Mouse (Mus musculus): ENCODE measurements at regions not wholly inside any gene's neighbourhood (a gene's known extent, or its start where the extent isn't known, plus 50 kb on each side); places are given as distances from the start of the nearest gene placed in this dataset.

DNA sequence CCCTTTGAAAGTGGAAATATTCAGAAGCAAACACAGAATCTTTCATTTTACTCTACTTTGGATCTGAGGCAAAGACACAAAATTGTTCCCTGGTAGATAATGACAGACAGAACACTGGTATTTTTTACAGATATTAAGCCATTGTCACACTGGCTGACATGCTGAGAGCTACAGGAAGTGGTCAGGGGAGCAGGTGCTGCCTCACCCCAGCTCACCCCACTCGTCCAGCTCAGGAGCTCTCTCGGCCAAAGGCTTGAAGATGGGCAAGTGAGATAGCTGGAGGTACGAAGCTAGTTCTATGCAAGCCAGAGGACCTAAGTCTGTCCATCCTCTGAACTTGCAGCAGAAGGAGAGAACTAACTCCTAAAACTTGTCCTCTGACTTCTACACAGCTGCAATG lies 105.6 kb upstream of the Gas2 start:
- 68% methylated on average over 3 of the region's 3 CpGs for WGBS

DNA sequence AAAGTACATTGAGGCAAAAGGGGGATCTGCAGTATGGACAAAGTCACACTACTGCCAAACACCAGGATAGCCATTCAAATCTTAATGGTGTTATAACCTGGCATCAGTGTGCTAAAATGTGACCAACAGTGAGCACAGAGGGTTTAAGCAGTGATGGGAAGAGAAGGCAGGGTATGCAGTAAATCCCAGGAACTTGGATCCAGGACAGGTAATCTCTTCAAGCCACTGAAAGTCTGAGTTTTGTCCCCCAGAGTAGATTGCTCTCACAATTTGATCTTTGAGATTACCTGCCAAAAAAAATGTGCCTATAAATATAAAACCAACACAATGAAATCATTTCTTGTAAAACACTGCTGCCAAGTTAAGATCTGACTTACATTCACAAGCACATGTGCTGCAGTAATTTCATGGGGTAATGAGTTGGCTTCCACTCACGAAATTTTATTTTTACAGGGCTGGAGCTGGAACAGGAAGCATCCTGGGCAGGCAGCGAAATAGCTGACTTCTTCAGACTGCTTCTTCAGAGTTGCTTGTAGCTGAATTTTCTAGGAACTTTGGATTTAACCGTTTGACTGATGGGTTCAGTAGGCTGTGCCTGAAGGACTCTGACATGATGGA lies 102.2 kb upstream of the Gas2 start:
- no peaks in the 10 kb centered on the region for H3K36me3 ChIP-seq (replicated peaks)

More for the DNA sequence above, 105.6 kb upstream of the Gas2 start:
- Histone ChIP-seq H3K9me3 (no peaks in the 10 kb centered on the region), H3K4me3 (no peak overlapping the region), H3K36me3 (replicated peaks) (no peaks in the 10 kb centered on the region), H3K27me3 (replicated peaks; ENCODE audit: low read depth, poor library complexity, severe bottlenecking) (no peaks in the 10 kb centered on the region), H3K27ac (replicated peaks) (no peak overlapping the region), H3K4me1 (0 out of 2 replicates have a peak, but pooled peaks cover 4% of the 10 kb centered on the region)
- no peak for DNase-seq (ENCODE audit: low spot score)

DNA sequence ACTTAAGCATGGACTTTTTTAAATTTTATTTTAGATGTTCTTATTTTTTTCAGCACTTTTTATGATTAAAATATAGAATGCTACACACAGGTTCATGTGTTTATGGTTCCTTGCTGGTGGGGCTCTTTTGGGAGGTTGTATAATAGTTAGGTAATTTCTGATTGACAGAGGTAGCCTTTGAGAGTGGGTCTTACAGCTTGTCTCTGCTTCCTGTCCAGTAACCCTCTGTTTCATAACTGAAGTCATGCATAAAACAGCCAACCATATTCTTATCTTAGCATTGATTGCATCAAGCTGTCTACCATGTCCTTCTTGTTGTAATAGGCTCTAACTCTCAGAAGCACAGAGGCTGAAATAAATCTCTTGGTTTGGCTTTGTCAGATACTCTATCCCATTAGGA lies 94.7 kb upstream of the Gas2 start:
- Histone ChIP-seq H3K36me3 (replicated peaks) (no peaks in the 10 kb centered on the region), H3K27ac (replicated peaks) (no peak overlapping the region), H3K4me1 (peaks cover 2% of the 10 kb centered on the region), H3K4me3 (no peak overlapping the region), H3K27me3 (replicated peaks; ENCODE audit: low read depth, poor library complexity, severe bottlenecking) (no peaks in the 10 kb centered on the region), H3K9me3 (no peaks in the 10 kb centered on the region)
- DNase-seq (ENCODE audit: low spot score): no peak

More for the DNA sequence above, 102.2 kb upstream of the Gas2 start:
- no peak overlapping the region for H3K27ac ChIP-seq (replicated peaks)
- H3K27me3 ChIP-seq (replicated peaks; ENCODE audit: low read depth, poor library complexity, severe bottlenecking): no peaks in the 10 kb centered on the region
- no peak overlapping the region for H3K4me3 ChIP-seq
- H3K9me3 ChIP-seq: no peaks in the 10 kb centered on the region
- 79% methylated on average over 3 of the region's 3 CpGs for WGBS
- DNase-seq (ENCODE audit: low spot score): no peak
- H3K4me1 ChIP-seq: no peaks in the 10 kb centered on the region

DNA sequence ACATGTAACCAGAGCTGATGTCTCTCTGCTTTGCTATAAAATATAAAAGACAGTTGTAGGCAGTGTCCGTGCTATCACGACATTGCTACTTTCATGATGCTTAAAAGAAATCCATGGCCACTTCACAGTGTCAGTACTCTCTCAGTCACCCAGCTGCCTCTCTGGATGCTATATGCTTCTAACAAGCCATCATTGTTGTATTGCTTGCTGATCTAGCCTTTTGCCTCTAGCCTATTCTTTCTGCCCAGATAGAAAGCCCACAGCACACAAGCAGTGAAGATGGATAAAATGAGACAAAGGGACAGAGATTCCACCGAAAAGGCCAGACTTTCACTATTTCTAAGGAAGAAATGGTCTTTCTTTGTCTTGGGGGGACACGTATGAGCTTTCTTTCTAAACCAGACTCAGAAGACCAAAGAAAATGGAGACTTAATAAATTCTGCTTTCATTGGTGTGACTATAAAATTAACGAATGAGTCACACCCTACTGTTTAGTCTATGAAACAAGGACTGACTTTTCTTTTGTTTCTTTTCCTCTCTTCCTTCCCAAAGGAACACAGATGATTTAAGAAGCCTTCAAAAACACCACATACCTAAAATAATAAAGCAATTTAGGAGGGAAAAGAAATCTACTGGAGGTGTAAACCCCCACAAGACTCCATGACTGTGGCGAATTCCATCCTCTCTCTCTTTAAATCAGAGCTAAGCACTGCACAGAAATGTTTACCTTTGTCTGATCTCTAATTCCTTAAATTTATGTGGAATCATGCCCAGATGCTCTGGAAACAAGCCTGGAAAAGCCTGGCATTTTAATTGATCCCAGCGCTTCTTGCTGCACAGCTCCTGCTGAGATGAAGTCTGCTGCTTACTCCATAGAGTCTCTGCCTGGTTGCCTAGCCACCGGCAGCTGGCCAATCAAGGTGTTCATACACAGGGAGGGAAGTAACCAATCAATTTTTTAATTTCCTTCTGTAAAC lies 89.6 kb upstream of the Gas2 start:
- H3K4me1 ChIP-seq: peaks cover 13% of the 10 kb centered on the region
- no peaks in the 10 kb centered on the region for H3K9me3 ChIP-seq
- 55% methylated on average over 8 of the region's 8 CpGs for WGBS
- DNase-seq (ENCODE audit: low spot score): peak; percentile 67
- no peaks in the 10 kb centered on the region for H3K36me3 ChIP-seq (replicated peaks)
- no peaks in the 10 kb centered on the region for H3K27me3 ChIP-seq (replicated peaks; ENCODE audit: low read depth, poor library complexity, severe bottlenecking)
- no peak overlapping the region for H3K4me3 ChIP-seq
- H3K27ac ChIP-seq (replicated peaks): peak overlapping the region; percentile 40

DNA sequence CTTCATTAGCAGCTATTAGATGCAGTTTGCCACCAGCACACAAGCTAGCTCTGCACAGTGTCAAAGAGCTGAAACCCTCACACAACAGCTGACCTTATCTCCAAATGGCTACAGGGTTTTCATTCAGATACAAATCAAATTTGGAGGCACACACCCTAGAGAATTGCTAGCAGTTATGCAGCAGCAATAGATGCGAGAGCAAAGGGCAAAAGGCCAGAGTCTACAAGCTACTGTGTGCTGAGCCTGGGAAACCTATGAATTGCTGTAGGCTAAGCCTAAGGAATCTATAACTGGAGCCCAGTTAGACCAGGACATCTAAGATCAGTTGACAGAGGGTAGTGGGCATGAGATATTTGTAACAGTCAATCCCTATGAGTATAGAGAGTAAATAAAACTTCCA lies 85.8 kb upstream of the Gas2 start:
- H3K4me1 ChIP-seq: peaks cover 13% of the 10 kb centered on the region
- no peaks in the 10 kb centered on the region for H3K9me3 ChIP-seq
- no peaks in the 10 kb centered on the region for H3K36me3 ChIP-seq (replicated peaks)
- DNase-seq (ENCODE audit: low spot score): no peak
- H3K27ac ChIP-seq (replicated peaks): no peak overlapping the region
- no peaks in the 10 kb centered on the region for H3K27me3 ChIP-seq (replicated peaks; ENCODE audit: low read depth, poor library complexity, severe bottlenecking)
- WGBS: 53% methylated on average over 1 of the region's 1 CpGs
- H3K4me3 ChIP-seq: no peak overlapping the region

DNA sequence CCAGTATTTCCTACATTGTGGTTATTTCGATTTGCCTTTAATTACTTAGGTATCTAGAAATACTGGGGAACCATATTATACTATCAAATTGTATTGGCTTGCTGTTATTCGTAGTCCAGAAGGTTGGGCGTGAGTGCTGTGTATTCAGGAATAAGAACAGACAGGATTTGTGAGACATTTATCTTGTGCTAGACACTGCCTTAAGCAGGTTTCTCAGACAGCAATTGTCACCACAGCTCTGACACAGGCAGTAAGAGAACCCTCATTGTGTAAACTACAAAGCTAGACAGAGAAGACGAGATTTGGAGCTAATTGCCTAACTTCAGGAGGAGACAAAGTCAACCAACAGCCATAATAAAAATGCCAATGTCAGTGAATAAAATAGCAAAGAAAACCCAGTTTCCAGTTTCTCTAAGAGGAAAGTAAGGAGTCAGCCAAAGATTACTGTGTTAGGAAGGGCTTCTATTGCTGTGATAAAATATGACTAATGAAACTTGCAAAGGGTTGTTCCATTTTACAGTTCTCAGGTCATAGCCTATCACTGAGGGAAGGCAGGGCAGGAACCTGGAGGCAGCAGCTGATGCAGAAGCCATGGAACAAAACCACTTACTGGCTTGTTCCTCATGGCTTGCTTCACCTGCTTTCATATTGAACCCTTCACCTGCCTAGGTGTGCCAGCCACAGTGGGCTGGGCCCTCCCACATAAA lies 78.6 kb upstream of the Gas2 start:
- Histone ChIP-seq H3K9me3 (no peaks in the 10 kb centered on the region), H3K27me3 (replicated peaks; ENCODE audit: low read depth, poor library complexity, severe bottlenecking) (no peaks in the 10 kb centered on the region), H3K4me1 (peaks cover 5% of the 10 kb centered on the region; the same call in 1 of the 2 replicates), H3K36me3 (replicated peaks) (no peaks in the 10 kb centered on the region), H3K27ac (replicated peaks) (no peak overlapping the region), H3K4me3 (no peak overlapping the region)
- WGBS: 77% methylated on average over 4 of the region's 4 CpGs
- DNase-seq (ENCODE audit: low spot score): no peak

DNA sequence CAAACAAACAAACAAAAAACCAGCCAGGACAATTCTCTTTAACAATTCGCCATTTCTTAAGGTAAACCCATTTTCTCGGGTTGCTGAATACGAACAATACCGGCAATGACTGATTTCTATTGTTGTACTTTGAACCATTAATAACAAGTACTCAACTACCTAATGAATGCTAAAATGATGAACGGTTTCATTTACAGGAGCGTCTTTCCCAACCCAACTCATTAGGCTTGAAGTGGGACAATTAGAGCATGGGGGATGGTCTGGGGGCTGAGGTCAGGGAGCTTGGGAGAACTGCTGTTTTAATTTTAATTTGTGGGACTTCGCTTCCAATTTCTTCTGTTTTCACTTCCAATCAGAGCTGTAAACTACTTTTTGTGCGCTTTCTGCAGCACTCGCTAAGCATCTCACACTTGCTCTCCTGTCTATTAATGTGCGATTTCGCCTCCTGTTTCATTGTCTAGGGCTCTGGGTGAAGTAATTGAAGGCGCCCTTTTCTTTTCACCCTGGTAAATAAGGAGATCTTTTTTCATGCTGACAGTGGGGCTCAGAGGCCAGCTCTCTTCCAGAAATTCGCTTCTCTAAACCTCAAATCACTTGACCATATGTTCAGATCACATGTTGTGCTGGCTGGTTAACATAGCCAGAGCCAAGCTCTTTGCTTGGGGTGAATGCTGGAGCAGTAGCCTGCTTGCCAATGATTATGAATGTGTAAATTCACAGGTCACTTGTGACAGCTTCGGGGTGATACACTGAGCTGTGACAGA lies 77.7 kb upstream of the Gas2 start:
- Histone ChIP-seq H3K36me3 (replicated peaks) (no peaks in the 10 kb centered on the region), H3K27me3 (replicated peaks; ENCODE audit: low read depth, poor library complexity, severe bottlenecking) (no peaks in the 10 kb centered on the region), H3K9me3 (no peaks in the 10 kb centered on the region), H3K4me3 (no peak overlapping the region), H3K4me1 (peaks cover 5% of the 10 kb centered on the region; the same call in 1 of the 2 replicates), H3K27ac (replicated peaks) (no peak overlapping the region)
- DNase-seq (ENCODE audit: low spot score): no peak
- 68% methylated on average over 14 of the region's 14 CpGs for WGBS

DNA sequence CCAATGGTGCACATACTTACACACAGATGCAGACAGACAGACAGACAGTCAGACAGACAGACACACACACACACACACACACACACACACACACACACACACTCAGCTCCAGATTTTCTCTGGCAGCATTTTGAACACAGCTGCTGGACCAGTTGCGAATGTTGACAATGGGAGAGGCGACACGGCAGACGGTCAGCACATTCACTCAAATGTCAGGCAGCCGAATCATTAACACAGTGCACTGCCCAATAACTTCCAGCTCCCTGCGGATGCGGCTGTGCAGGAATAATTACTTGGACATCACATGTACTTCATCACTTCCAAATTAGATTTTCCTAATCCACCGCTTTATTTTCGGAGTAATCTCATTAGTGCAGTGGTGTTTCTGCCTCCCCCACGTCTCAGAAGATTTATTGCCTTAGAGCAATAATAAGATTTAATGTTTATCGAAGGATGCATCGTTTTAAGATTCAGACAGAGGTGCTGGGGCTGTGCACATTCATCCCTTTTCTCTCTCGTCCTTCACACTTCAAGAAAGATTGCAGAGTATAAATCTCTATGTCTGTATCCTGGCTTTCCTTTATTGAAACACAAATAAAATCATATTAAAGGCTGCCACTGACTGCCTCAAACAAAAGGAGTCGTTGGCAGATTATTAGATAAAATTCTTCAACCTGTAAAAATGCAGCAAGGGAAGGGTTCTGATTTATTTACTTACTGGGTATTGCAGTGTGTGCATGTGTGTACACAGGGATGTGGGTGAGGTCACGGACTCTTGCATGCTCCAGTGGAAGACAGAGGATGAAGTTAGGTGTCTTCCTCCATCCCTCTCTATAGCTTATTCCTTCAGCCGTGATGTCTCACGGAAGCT lies 70.9 kb upstream of the Gas2 start:
- no peak overlapping the region for H3K4me3 ChIP-seq
- no peaks in the 10 kb centered on the region for H3K36me3 ChIP-seq (replicated peaks)
- WGBS: 76% methylated on average over 17 of the region's 17 CpGs
- no peaks in the 10 kb centered on the region for H3K4me1 ChIP-seq
- no peaks in the 10 kb centered on the region for H3K9me3 ChIP-seq
- no peak overlapping the region for H3K27ac ChIP-seq (replicated peaks)
- no peaks in the 10 kb centered on the region for H3K27me3 ChIP-seq (replicated peaks; ENCODE audit: low read depth, poor library complexity, severe bottlenecking)
- no peak for DNase-seq (ENCODE audit: low spot score)

DNA sequence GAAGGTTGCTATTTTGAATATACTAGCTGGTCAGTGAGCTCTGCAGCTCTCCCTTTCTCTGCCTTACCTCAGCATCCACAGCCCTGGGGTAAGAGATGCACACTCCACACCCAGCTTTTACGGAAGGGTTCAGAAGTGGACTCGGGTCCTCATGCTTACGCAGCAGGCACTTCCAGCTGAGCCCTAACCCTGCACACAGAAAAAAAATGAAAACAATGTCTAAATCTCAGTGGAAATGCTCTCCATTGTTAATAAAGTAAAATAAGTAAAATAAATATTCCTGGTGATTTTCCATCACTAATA lies 70.3 kb upstream of the Gas2 start:
- 86% methylated on average over 3 of the region's 3 CpGs for WGBS
- no peaks in the 10 kb centered on the region for H3K4me1 ChIP-seq
- no peak overlapping the region for H3K4me3 ChIP-seq
- H3K27me3 ChIP-seq (replicated peaks; ENCODE audit: low read depth, poor library complexity, severe bottlenecking): no peaks in the 10 kb centered on the region
- DNase-seq (ENCODE audit: low spot score): no peak
- H3K36me3 ChIP-seq (replicated peaks): no peaks in the 10 kb centered on the region
- no peaks in the 10 kb centered on the region for H3K9me3 ChIP-seq
- H3K27ac ChIP-seq (replicated peaks): no peak overlapping the region
